Mouse (Mus musculus) spleen, postnatal 4 days (tissue): Measurements from ENCODE around the gene Cttn.
A peak's percentile ranks its signal among the peaks of the same experiment; 100 is the strongest.

Experiments
- DNase-seq, 2 experiments: peaks; one replicate each; pipeline ENCODE4 v3.0.0; 2022; ENCODE audit warnings: low spot score in 2 of 2

Cttn gene

GRCm38 (mm10) chr7:144449637-144450570 is 20.9 kb downstream of the Cttn start:
- no peak for DNase-seq

GRCm38 (mm10) chr7:144448186-144448585 is 22.6 kb downstream of the Cttn start:
- DNase-seq, result no peak

GRCm38 (mm10) chr7:144447146-144447545 is 23.7 kb downstream of the Cttn start:
- peak in 1 of 2 experiments; percentile 29 for DNase-seq

GRCm38 (mm10) chr7:144444788-144445187 is 26.0 kb downstream of the Cttn start:
- no peak for DNase-seq

GRCm38 (mm10) chr7:144441976-144442375 is 28.8 kb downstream of the Cttn start:
- no peak for DNase-seq

- no peak for DNase-seq
Observed at GRCm38 (mm10) chr7:144441466-144441865, 29.3 kb downstream of the Cttn start.

- DNase-seq, result no peak
Observed at GRCm38 (mm10) chr7:144438811-144439210, 32.0 kb downstream of the Cttn start.

- no peak for DNase-seq
Observed at GRCm38 (mm10) chr7:144432920-144433319, 37.9 kb downstream of the Cttn start.

GRCm38 (mm10) chr7:144427460-144427859 is 43.3 kb downstream of the Cttn start:
- DNase-seq, result no peak

- no peak for DNase-seq
Observed at GRCm38 (mm10) chr7:144426594-144426993, 44.2 kb downstream of the Cttn start.

- peak; percentile 32 to 83 for DNase-seq
Observed at GRCm38 (mm10) chr7:144425953-144426352, 44.9 kb downstream of the Cttn start.

- DNase-seq, result no peak
Observed at GRCm38 (mm10) chr7:144421478-144421877, 49.3 kb downstream of the Cttn start.

- no peak for DNase-seq
Observed at GRCm38 (mm10) chr7:144420552-144420951, 50.3 kb downstream of the Cttn start.

- no peak for DNase-seq
Observed at GRCm38 (mm10) chr7:144417644-144418343, 53.0 kb downstream of the Cttn start.

GRCm38 (mm10) chr7:144417234-144417633 is 53.6 kb downstream of the Cttn start:
- DNase-seq, result no peak

GRCm38 (mm10) chr7:144415795-144416194 is 55.0 kb downstream of the Cttn start:
- DNase-seq, result no peak

- DNase-seq, result no peak
Observed at GRCm38 (mm10) chr7:144414632-144415031, 56.2 kb downstream of the Cttn start.

GRCm38 (mm10) chr7:144411967-144412906 is 58.6 kb downstream of the Cttn start:
- no peak for DNase-seq

- no peak for DNase-seq
Observed at GRCm38 (mm10) chr7:144409682-144410081, 61.1 kb downstream of the Cttn start.

GRCm38 (mm10) chr7:144408464-144409000 is 62.3 kb downstream of the Cttn start:
- DNase-seq, result no peak

GRCm38 (mm10) chr7:144407675-144408074 is 63.1 kb downstream of the Cttn start:
- DNase-seq, result no peak
